Mouse (Mus musculus) olfactory bulb, adult 2 months (tissue): ENCODE results near the gene Apoe.

Experiments used
- CTCF ChIP-seq: fragments of 200-500 bp; IDR thresholded peaks from 2 replicates; pipeline ENCODE4 v1.5.1; 2012; ENCODE audit warnings: low read depth, mild to moderate bottlenecking, low read length, moderate library complexity; ENCODE audit not compliant: insufficient read depth
- POLR2A ChIP-seq: fragments of 200-500 bp; IDR thresholded peaks from 2 replicates; pipeline ENCODE4 v1.6.1; 2012; ENCODE audit warnings: mild to moderate bottlenecking, low read depth, low read length, moderate library complexity; ENCODE audit not compliant: insufficient read depth

GRCm38 (mm10) chr7:19663940-19664339, 35.0 kb downstream of the Apoe start:
- no peak for TF ChIP-seq CTCF
- no peak for TF ChIP-seq POLR2A
